Mouse (Mus musculus): ENCODE data around the gene Nol4l.

Gene Nol4l

DNA sequence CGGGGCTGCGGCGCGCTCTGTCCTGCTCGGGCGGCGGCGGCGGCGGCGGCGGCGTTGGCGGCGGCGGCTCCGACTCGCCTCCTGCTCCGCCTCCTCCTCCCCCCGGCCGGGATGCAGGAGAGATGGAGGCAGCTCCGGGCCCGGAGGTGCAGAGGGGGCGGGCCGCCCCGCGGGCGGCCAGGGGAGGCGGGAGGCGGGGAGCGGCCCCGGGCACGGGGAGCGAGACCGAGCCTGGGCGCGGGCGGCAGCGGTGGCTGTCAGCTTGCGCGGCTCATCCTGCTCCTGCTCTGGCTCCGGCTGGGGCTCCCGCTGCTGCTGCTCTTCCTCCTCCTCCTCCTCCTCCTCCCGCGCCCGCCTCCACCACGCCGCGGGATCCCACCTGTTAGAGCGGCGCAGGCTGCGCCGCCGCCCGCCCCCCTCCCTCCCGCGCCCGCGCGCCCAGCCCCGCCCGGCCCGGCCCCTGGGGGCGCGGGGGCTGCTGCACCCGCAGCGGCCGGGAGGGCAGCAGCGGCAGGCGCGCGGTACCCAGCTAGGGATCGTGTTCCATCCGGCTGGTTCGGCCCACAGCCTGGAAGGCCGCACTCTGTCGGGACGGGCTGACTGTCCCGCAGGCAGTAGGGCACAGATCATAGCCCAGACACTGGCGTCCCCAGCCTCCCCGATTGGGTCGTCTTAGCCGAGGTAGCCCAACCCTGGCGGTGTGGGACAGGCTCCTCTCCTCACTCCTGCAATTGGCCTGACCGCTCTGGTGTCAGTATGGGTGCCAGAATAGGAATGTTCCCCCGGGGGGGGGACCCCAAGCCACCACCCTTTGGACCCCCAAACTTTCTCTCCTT, at the start of gene Nol4l:
TSS of gene Nol4l (minus strand) at position 41 of the 836 bp plus-strand sequence.
- DNase-seq = peak; percentile 49

DNA sequence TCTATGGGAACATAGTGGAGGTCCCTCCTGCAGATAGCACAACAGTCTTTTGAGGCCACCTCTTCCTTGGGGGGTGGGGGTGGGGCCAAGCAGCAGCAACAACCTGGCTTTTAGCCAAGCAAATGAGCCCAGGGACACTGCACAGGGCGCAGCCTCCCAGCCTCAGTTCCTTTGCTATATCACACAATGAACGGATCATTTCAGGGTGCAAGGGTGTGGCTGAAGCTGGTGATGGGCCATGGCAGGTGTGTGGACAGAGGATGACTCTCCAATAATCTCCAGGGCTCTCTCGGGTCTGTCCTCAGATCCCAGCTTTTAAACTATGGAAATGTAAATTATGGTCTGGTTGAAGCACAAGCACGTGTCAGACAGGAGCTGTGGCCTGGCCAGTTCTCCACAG, 47.4 kb upstream of the Nol4l start:
- DNase-seq = no peak

DNA sequence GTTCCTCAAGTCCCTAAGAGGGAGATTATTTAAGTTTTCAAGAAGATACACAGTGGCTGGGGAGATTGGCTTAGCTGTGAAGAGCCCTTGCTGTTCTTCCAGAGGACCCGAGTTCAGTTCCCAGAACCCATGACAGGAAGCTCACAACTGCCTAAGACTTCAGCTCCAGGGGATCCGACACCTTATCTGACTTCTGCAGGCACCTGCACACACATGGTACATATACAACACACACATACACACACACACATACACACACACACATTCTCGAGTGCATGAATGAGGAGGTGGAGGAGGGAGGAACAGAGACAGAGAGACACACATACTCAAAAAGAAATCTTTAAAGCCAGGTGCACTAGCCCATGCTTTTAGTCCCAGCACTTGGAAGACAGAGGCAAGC, 46.4 kb upstream of the Nol4l start:
- DNase-seq = no peak

DNA sequence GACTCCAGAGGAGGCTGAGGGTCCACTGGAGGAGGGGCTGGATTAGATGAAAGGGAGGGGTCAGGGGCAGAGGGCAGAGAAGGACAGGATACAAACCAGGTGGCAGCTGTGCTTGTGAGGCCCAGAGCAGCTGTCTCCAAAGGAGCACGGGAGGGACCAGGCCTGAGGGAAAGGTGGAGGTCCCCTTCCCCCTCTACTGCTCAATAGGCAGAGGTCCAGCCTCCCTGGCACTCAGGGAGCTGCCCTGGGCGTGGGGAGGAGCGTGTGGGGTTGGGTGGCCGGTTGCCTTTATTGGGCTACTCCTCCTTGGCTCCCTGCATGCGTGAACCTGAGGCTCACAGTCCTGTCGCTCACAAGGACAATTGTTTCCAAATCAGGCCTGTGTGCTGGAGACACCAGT, 45.8 kb upstream of the Nol4l start:
- DNase-seq = no peak

DNA sequence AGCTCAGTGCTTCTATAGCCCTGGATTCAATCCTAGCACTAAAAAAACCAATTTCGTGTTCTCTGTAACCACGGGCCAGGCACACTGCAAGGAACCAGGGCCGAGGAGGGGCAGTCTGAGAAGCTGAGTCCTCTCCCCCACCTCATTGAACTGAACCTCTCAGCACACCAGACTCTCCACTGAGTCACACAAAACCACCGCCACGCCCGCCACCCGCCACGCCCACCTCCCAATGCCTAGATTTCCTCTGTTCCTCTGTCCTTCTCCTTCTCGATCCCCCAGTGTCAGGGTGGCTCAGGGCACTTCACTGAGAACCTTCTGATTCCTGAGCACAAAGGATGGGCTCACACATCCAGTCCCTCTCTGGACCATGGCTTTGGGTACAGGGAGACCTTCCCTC, 43.3 kb upstream of the Nol4l start:
- no peak for DNase-seq

DNA sequence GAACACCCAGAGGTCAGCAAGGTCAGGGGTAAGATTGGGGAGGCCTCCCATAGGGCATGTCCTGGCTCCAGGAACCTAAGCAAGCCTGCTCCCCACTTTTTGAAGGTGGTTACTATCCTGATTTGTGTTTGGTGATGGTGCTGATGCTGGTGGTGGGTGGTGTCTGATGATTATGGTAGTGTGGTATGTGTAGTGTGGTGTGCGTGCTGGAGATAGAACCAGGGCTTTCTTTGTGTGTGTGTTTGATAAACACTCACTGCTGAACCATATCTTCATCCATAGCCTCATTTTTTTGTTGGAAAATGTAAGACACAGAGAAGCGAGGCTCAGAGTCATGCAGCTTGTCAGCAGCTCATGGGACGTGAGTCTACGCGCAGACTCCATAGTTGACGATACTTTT, 38.8 kb upstream of the Nol4l start:
- no peak for DNase-seq

DNA sequence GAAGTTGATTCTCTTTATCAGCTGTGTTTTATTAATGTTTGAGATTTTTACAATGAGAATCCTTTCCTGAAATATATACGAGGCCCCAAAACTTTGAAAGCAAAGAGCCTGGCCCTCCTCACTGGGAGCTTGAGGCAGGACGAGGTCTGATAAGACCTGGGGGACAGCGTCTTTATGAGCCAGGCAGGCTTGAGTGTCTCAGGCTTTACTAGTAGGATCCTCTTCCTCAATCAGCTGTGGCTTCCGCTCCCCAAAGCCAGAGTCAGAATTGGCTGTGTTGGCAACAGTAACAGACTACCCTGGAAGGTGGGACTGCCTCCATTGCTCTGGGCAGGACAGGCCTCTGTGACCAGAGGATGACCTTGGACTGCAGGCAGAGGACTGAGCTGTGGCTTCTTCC, 38.2 kb upstream of the Nol4l start:
- DNase-seq = no peak

DNA sequence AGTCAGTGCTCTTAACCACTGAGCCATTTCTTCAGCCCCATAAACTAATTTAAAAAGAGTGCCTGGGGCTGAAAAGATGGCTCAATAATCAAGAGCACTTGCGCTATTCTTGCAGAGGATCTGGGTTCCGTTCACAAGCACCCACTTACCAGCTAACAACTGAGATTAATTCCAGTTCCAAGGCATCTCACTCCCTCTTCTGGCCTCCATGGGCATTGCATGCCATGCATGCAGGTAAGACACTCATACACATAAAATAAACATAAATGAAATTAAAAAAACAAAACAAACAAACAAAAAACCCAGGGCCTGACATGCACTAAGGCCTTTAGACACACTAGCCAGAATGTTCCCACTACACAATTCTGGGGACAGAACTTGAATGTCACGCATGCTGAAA, 34.6 kb upstream of the Nol4l start:
- DNase-seq = no peak

DNA sequence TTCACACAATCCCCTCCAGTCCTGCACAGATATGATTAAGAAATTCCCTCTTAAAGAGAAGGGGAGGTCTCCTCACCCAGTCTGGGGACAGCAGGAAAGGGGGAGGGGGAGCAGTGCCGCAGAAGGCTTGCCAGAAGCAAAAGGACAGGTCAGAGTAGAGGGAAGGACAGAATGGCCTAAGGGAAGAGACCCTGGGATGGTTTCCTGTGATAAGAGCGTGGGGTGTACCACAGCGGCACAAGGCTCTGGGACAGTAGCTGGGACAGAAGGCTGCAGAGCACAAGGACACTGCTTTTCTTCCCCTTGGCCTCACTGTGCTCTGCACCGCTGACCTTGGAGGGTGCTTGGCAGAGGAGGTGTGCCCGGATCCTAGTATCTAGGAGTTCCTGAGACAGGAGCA, 31.8 kb upstream of the Nol4l start:
- DNase-seq = no peak

DNA sequence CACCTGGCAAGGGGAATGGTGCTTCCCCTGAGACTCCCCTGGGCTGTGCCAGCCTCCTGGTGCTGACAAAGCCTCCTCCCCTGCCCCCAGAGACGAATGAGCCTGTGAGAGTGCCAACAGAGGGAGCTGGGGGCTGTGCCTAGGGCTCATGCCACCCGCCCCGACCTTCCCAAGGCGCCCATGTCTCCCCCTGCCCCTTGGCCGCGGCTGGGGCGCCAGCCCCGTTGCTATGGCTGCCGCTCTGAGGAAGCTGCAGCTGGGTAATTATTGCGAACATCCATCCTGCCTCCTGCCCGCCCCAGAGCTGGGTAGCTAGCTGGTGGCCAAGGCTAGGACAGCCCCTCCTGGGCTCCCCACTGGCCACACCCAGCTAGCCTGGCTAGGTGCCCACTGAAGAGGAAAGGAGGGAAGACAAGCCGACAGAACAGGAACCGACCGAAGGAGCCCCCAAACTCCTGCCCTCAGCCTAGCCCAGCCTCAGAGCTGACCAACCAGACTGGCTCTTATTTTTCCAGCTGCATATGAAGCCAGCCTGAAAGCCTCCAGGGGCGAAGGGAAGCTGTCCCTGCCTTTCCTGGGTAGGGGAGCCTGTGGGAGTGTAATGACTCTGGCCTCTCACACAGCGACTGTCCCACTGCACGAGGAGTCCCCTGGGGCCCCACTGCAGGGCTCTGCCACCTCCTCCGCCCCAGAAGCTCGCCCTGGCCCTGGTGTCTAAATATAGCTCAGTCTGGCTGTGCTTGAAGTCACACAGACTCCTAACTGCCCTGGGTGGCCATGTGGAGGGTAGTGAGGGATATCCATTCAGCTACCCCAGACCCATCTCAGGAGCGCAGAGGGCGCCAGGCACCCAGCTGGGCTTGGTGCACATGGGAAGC, 31.1 kb upstream of the Nol4l start:
- peak; percentile 24 for DNase-seq

DNA sequence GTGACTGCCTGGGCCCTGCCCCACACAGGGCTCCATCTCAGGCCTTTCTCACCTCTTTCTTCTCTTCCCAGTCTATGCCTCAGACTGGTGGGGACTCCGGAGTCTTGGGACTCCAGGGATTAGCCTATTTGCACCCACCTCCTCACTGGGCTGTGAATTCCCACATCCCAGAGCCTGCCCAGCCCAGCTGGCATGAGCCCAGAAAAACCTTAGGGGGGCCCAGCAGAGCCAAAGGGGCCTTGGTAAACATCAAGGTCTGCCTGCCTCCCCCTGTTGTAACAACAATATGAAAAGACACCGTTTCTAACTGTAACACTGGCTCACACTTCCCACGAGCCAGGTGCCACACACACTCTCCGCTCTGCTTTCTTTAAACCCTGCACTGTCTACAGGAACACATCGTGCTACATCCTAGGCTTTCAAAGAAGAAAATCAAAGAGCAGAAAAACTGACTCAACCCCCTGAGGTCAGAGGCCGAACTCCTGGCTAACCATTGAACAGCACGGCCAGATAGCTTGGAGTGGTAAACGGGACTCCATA, 29.9 kb upstream of the Nol4l start:
- DNase-seq = peak; percentile 59

DNA sequence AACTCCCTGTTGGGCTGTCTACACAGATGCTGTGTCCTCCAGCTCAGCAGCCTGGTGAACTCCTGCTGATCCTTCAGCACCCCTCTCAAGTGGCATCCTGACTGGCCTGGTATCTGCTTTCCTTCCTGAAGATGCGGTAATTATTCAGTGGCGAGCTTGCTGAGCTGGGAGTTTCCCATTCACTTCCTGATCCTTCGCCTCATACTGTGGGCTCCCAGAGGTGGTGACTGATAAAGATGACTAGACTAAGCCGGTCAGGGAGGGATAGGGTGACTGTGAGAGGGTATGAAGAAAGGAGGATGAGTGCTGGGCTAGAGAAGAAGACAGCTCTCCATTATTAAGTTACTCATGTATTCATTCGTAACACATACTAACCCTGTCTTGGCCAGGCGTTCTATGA, 28.7 kb upstream of the Nol4l start:
- DNase-seq = no peak

DNA sequence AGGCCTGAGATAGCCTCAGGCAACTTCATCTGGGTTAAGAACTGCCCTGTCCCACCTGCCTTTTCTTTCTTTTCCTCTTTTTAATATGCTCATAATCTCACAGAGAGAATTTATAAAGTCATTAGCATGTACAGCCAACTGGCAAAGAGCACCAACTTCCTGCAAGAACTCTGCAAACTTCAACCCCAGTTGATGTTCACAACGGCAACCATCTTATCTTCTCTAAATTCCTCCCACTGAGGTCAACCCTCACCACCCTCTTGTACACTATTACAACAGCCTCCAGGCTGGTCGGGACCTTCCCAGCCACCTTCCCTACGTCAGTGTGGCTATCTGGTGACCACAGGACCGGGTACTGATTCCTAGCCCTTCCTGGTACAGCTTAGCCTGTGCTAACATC, 27.5 kb upstream of the Nol4l start:
- no peak for DNase-seq

DNA sequence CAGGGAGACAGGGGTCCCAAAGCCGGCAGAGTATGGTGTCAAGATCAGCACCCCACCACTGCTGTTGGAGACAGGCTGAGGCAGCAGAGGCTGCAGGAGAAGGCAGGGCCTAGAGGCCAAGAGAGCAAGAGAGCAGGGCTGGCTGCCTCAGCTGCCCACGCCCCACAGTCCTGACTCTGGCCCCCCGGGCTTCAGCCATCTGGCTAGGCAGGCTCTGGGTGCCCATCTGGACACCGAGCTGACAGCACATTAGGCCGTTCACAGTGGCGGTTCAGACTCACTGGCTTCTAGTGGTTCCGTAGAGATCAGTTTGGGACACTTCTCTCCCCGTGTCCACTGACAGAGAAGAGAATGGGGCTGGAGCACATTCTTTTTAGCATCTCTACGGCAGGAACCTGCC, 26.4 kb upstream of the Nol4l start:
- DNase-seq = no peak

DNA sequence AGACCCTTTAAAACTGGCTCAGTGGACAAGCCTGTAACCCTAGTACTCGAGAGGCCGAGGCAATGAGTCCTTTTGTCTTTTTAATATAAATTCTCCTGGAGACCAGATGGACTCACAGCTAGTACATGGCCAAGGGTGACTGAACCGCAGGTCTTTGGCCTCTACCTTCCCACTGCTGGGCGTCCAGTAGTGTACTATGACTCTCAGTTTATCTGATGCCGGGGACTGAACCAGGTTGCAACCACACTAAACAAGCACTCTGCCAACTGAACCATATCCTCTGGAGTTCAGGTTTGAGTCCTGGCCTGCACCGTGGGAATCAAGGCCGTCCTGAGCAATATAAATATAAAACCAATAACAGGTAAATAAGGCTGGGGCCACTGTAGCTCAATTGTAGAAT, 24.8 kb upstream of the Nol4l start:
- no peak for DNase-seq

DNA sequence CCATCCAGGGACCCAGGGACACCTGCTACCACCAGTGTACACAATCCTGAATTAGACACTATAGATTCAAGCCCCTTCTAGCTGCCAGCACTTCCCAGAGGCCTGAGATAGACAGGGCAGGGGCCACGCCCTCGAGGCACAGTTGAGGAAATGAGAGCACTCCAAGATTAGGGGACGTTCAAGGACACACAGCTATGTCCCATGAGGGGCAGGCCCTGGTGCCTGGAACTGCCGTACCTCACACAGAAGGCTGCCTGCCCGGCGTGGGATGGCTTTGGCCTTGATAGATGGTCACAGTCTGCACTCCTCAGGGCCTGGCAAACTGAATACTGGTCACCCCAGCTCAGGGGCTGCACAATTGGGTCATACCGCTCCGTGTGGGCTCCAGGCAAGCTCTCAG, 19.7 kb upstream of the Nol4l start:
- DNase-seq = no peak

DNA sequence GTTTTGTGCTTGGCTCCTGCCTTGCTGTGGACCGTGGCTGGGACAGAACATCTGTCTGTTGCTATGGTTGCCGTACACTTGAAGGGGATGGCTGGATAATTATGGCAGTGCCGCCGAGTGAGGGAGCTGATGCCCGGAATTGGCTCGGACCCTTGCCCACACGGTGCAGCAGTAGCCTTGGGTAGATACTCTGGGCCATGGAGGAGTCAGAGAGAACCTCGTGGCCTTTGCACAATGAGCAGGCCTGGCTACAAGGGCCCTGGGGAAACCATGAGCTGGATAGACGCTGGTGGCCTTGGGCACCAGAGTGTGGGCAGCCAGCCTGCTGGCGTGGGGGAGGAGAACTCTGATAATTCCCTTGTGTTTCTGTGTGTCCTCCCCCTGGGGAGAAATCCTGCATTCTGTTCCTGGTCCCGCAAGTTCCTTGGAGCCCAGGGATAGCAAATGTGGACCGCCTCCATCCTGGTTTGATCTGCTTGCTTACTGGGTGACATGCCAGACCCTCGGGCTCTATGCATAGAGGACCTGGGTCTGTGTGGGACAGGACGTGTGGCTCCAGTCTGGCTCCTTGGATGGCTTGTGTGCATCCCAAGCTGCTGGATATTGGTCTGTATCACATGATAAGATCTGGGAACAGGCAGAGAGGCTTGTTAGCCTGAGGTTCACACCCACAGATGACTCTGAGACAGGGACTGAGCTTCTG, 18.6 kb upstream of the Nol4l start:
- no peak for DNase-seq

DNA sequence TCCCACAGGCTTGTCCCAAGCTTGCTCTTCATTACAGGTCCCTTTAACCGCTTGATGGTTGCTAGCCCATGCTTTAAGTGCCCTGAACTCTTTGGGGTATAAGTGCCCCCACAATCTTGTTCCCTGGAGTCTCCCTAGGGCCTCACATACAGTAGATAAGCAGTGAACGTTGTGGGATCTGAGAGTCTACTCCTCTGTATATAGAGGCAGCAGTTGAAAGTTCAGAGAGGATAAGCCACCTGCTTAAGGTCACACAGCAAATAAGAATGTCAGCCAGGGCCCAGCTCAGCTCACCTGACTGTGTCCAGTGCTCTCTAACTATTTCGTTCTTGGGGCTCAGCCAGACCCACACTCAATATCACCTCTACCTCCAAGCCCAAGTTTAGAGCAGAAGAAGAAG, 17.9 kb upstream of the Nol4l start:
- DNase-seq = no peak

DNA sequence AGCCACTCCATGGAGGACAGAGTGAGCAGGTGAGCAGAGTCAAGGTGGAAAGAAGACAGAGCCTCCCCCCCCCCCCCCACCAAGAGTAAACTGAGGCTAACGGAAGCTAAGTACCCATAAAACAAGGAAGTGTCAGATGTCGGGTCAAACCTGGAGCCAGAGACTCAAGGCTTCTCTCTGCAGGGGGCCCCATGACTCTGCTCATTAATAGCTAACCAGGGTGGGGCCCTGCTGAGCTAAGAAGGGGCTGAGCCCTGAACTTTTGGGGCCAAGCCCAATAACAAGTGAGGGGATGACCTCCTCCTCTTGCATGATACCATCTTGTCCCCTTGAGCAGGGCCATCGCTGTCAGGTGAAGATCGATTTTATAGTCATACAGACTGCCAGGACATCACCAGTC, 17.2 kb upstream of the Nol4l start:
- no peak for DNase-seq

DNA sequence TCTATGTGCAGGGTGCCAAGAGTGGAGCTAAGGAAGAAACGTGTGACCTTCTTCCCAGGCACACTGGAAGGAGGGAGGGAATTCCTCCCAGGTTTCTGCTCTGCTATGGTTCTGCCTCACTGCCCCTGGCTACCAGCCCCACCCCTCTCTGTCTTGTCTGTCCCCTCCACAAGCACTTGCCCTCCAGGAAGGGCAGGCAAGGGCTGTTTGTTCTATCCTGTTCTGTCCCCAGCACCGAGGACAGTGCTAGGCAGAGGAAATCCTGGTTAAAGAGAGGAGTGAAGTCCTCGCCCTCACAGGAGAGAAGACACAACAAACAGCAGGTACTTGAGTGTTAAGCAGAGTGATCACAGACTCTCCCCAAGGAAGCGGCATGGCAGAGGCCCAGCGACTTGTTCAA, 16.7 kb upstream of the Nol4l start:
- no peak for DNase-seq

DNA sequence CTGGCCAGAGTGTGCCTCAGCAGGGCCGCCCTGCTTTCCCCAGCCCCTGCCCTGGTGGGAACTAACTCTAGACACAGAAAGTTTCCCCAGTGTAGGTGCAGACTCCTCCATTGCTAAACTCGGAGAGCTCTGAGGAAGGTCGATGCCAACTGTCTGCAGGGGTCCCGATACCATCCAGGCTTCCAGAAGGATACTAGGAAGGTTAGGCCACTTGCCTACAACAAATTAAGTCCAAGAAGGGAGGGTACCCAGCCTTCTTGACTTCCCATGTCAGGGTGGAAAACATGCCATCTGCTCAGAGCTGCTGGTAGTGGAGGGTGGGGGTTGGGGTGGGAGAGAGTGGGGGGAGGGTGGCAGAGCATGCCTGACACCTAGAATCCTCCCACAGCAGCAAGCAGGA, 15.0 kb upstream of the Nol4l start:
- DNase-seq = no peak

DNA sequence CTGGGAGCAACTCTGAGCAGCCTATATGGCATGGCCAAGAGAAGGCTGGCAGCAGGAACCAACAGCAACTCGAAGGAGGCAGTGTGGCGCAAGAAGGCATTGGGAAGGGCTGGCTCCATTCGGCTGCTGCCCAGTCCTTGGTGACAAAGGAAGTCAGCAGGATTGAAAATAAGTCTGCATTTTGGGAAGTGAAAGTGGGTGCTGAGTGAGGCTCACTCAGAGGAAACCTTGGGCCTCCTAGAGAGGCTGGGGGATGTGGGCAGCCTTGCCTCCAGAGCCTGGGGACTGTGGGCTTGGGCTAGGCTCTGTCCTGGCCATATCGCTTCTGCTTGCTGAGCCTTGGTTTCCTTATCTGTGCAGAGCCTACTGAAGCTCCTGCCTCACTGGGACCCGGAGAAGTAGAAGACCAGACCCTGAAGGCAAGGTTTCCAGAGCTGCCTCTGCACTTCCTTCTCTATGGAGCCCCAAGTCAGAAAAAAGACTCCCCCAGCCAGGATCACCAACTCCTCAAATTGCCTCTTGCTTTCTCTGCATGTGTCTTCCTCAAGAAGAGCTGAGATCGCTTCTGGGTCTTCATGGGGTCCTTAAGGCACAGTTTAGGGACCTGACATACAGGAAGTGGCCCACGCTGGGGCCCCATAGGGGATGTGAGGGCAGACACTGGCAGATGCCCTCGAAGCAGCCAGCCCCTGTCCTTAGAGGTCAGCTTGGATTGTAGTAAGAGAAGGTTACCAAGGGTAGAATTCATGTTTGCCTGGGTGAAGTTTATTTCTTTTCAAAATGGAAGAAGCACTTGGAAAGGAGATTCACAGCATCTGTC, 14.3 kb upstream of the Nol4l start:
- DNase-seq = no peak

Data from right cerebral cortex, adult 18-20 months (tissue).